Mouse (Mus musculus): Measurements from ENCODE around the gene Klhl3.
A peak's percentile ranks its signal among the peaks of the same experiment; 100 is the strongest.

- TF ChIP-seq CTCF (IDR thresholded peaks at IDR 0.05; ENCODE audit: low read depth) (peak; percentile 87), EP300 (IDR thresholded peaks at IDR 0.05; ENCODE audit: low read depth) (no peak)
These were observed 101.1 kb downstream of the Klhl3 start for GRCm38 (mm10) chr13:58012067-58012925.

Measured in heart, postnatal 0 days (tissue).